Mouse (Mus musculus) small intestine, adult 2 months (tissue): ENCODE data around the gene Tmem177. TPM values are rescaled to one million over a fixed set of nuclear protein-coding genes. Genes with fewer than 3 reads are reported as not detected.
A peak's percentile ranks its signal among the peaks of the same experiment; 100 is the strongest.

Experiments used
- H3K27ac ChIP-seq: fragments of 200-500 bp; 2 replicates; pipeline ENCODE4 v1.5.1; 2012; ENCODE audit warnings: low read depth, low read length, control low read depth, inconsistent platforms; ENCODE audit not compliant: insufficient read depth
- H3K27me3 ChIP-seq: fragments of 200-500 bp; 2 replicates; pipeline ENCODE4 v1.6.1; 2012; ENCODE audit warnings: mild to moderate bottlenecking, moderate library complexity, low read length, inconsistent platforms; ENCODE audit not compliant: control insufficient read depth, insufficient read depth
- H3K36me3 ChIP-seq: fragments of 200-500 bp; 2 replicates; pipeline ENCODE4 v1.6.1; 2012; ENCODE audit warnings: mild to moderate bottlenecking, low read length, control low read depth, inconsistent platforms; ENCODE audit not compliant: control insufficient read depth, insufficient read depth
- H3K4me1 ChIP-seq: fragments of 200-500 bp; 2 replicates; pipeline ENCODE4 v1.6.1; 2012; ENCODE audit warnings: low read length, inconsistent platforms, mixed read lengths; ENCODE audit not compliant: control insufficient read depth, insufficient read depth, insufficient read length
- H3K4me3 ChIP-seq: fragments of 200-500 bp; 2 replicates; pipeline ENCODE4 v1.5.1; 2012; ENCODE audit warnings: low read depth, mild to moderate bottlenecking, control low read depth, inconsistent platforms, low read length, moderate library complexity
- CTCF ChIP-seq: fragments of 200-500 bp; IDR thresholded peaks from 2 replicates; pipeline ENCODE4 v1.5.1; 2012; ENCODE audit warnings: low read depth, mild to moderate bottlenecking, control low read depth, inconsistent platforms, low read length, moderate library complexity, mixed read lengths; ENCODE audit not compliant: insufficient replicate concordance, insufficient read length; ENCODE audit errors: extremely low read depth
- POLR2A ChIP-seq: fragments of 200-500 bp; IDR thresholded peaks from 2 replicates; pipeline ENCODE4 v1.6.1; 2012; ENCODE audit warnings: low read depth, mild to moderate bottlenecking, control low read depth, inconsistent platforms, low read length, moderate library complexity
- WGBS: fragments of 180-500 bp; shearing (Covaris S2); methylation state at CpG from one replicate; pipeline ENCODE4 v1.1.7; 2018; 5-methylcytosine and 5-hydroxymethylcytosine counted together
- polyA plus RNA-seq: library from polyadenylated mRNA; depleted of rRNA; stranded (reverse); fragments of >200 nt; gene quantifications from 2 replicates; pipeline ENCODE4 v1.2.3, GENCODE M21; 2012

Gene Tmem177
- polyA plus RNA-seq, 1 experiment, result 2.6 TPM

GRCm38 (mm10) chr1:119889347-119889746 is 23.7 kb downstream of the Tmem177 start:
- Histone ChIP-seq H3K4me1 (no peaks in the 10 kb centered on the region), H3K4me3 (no peak overlapping the region), H3K36me3 (no peaks in the 10 kb centered on the region), H3K27me3 (no peaks in the 10 kb centered on the region), H3K27ac (no peak overlapping the region)
- WGBS, result 63% methylated on average over 16 of the region's 16 CpGs
- TF ChIP-seq CTCF (no peak), POLR2A (no peak)

GRCm38 (mm10) chr1:119886320-119886719 is 26.7 kb downstream of the Tmem177 start:
- WGBS, result 56% methylated on average over 7 of the region's 7 CpGs
- Histone ChIP-seq H3K27ac (no peak overlapping the region), H3K4me1 (no peaks in the 10 kb centered on the region), H3K4me3 (no peak overlapping the region), H3K36me3 (no peaks in the 10 kb centered on the region), H3K27me3 (no peaks in the 10 kb centered on the region)
- no peak for TF ChIP-seq POLR2A
- 0 out of 2 replicates have a peak, but pooled peaks have one; percentile 6 for TF ChIP-seq CTCF

- H3K36me3 ChIP-seq, result no peaks in the 10 kb centered on the region
- no peak overlapping the region for H3K27ac ChIP-seq
- H3K4me1 ChIP-seq, result no peaks in the 10 kb centered on the region
- TF ChIP-seq POLR2A, result no peak
- H3K4me3 ChIP-seq, result no peak overlapping the region
- no peaks in the 10 kb centered on the region for H3K27me3 ChIP-seq
- WGBS, result 83% methylated on average over 3 of the region's 3 CpGs
Observed at GRCm38 (mm10) chr1:119884272-119884671, 28.7 kb downstream of the Tmem177 start.

- TF ChIP-seq CTCF (no peak), POLR2A (no peak)
- Histone ChIP-seq H3K4me3 (no peak overlapping the region), H3K27ac (no peak overlapping the region), H3K4me1 (peaks cover 2% of the 10 kb centered on the region; the same call in 1 of the 2 replicates), H3K27me3 (no peaks in the 10 kb centered on the region), H3K36me3 (no peaks in the 10 kb centered on the region)
- 72% methylated on average over 7 of the region's 7 CpGs for WGBS
Observed at GRCm38 (mm10) chr1:119878909-119879308, 34.1 kb downstream of the Tmem177 start.

GRCm38 (mm10) chr1:119877469-119877868 is 35.5 kb downstream of the Tmem177 start:
- H3K27ac ChIP-seq, result no peak overlapping the region
- peaks cover 2% of the 10 kb centered on the region; the same call in 1 of the 2 replicates for H3K4me1 ChIP-seq
- 58% methylated on average over 4 of the region's 4 CpGs for WGBS
- H3K27me3 ChIP-seq, result no peaks in the 10 kb centered on the region
- TF ChIP-seq POLR2A, result no peak
- H3K4me3 ChIP-seq, result no peak overlapping the region
- no peaks in the 10 kb centered on the region for H3K36me3 ChIP-seq

- no peak overlapping the region for H3K4me3 ChIP-seq
- 69% methylated on average over 13 of the region's 13 CpGs for WGBS
- no peak overlapping the region for H3K27ac ChIP-seq
- H3K4me1 ChIP-seq, result no peaks in the 10 kb centered on the region
- no peaks in the 10 kb centered on the region for H3K36me3 ChIP-seq
- TF ChIP-seq CTCF (no peak), POLR2A (no peak)
- no peaks in the 10 kb centered on the region for H3K27me3 ChIP-seq
Observed at GRCm38 (mm10) chr1:119868395-119869161, 44.4 kb downstream of the Tmem177 start.

GRCm38 (mm10) chr1:119867300-119867699 is 45.7 kb downstream of the Tmem177 start:
- TF ChIP-seq CTCF (no peak), POLR2A (no peak)

More at GRCm38 (mm10) chr1:119867300-119867699, 45.7 kb downstream of the Tmem177 start:
- no peaks in the 10 kb centered on the region for H3K4me1 ChIP-seq
- no peak overlapping the region for H3K4me3 ChIP-seq
- no peaks in the 10 kb centered on the region for H3K36me3 ChIP-seq
- 39% methylated on average over 2 of the region's 2 CpGs for WGBS
- H3K27me3 ChIP-seq, result no peaks in the 10 kb centered on the region
- H3K27ac ChIP-seq, result no peak overlapping the region
